Mouse (Mus musculus): ENCODE data around the gene D10Wsu102e. TPM values are rescaled to one million over a fixed set of nuclear protein-coding genes. Genes with fewer than 3 reads are reported as not detected.
A peak's percentile ranks its signal among the peaks of the same experiment; 100 is the strongest.

D10Wsu102e gene
- polyA plus RNA-seq, 1 experiment from 2014 or later, result 0.97 TPM

DNA sequence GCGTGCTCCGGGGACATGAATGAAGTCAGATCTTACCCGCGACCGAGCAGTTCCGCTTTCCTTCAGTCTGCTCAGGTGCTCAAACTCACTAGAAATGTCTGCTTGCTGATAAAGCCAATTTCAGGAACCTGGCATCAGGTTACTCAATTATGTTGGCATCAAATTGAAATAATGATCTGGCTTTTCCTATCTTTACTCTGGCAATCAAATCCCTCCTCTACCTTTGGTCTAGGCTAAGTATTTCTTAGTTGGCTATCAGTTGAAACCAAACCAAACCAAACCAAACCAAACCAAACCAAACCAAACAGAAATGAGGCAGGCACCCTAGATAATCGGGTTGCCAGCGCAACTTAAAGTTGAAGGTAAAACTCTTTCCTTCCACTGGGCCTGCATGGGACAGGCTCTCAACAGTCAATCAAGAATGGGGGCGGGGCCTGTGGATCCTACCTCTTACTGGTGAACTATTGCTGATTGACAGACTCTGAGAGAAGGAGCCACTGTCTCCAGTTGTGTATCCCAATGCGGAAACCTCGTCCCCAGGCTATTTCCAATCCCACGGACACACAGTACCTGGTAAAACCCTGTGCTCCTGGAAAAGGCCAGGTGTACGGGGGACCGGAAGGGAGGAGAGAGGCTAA is 33.3 kb upstream of the D10Wsu102e start:
- H3K27ac ChIP-seq (ENCODE audit: low read depth, low read length), result no peak overlapping the region
- no peak overlapping the region for H3K9ac ChIP-seq (ENCODE audit: low read length)
- H3K4me1 ChIP-seq (ENCODE audit: control insufficient read depth, insufficient read depth, low read length), result no peaks in the 10 kb centered on the region
- 93% methylated on average over 14 of the region's 14 CpGs for WGBS
- ATAC-seq (ENCODE audit: insufficient read depth, low FRiP score, low TSS enrichment), result no peak
- no peaks in the 10 kb centered on the region for H3K9me3 ChIP-seq (ENCODE audit: control insufficient read depth, low read length)
- H3K36me3 ChIP-seq (ENCODE audit: control insufficient read depth, insufficient read depth, low read length), result no peaks in the 10 kb centered on the region
- no peak overlapping the region for H3K4me2 ChIP-seq (ENCODE audit: low read depth)
- DNase-seq (ENCODE audit: low spot score), result no peak
- H3K4me3 ChIP-seq (ENCODE audit: low read depth, low read length), result no peak overlapping the region
- no peaks in the 10 kb centered on the region for H3K27me3 ChIP-seq (ENCODE audit: control insufficient read depth, insufficient read depth, low read length)

DNA sequence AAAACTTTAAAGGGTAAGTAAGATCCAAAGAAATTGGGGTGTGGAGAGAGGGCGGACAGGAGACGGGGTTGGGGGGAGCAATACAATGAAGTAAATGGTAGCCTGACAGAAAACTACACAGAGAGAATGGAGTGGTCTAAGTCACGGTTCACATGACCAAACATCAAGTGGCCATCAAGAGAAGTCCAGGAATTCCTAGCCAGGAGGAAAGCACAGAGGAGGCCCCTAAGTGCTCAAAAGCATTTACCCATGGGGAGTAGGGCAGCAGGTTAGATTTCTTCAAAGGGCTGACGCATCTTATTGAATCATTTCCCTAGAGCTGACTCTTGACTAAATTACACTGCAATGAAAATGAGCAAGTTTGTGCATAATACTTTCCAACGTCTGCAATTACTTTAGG is 31.2 kb upstream of the D10Wsu102e start:
- Histone ChIP-seq H3K9ac (ENCODE audit: low read length) (no peak overlapping the region), H3K4me2 (ENCODE audit: low read depth) (no peak overlapping the region), H3K27ac (ENCODE audit: low read depth, low read length) (no peak overlapping the region), H3K27me3 (ENCODE audit: control insufficient read depth, insufficient read depth, low read length) (no peaks in the 10 kb centered on the region), H3K4me1 (ENCODE audit: control insufficient read depth, insufficient read depth, low read length) (no peaks in the 10 kb centered on the region), H3K4me3 (ENCODE audit: low read depth, low read length) (no peak overlapping the region), H3K9me3 (ENCODE audit: control insufficient read depth, low read length) (no peaks in the 10 kb centered on the region), H3K36me3 (ENCODE audit: control insufficient read depth, insufficient read depth, low read length) (no peaks in the 10 kb centered on the region)
- 77% methylated on average over 5 of the region's 5 CpGs for WGBS
- no peak for DNase-seq (ENCODE audit: low spot score)
- ATAC-seq (ENCODE audit: insufficient read depth, low FRiP score, low TSS enrichment), result no peak

- DNase-seq (ENCODE audit: low spot score), result no peak
- Histone ChIP-seq H3K27ac (ENCODE audit: low read depth, low read length) (no peak overlapping the region), H3K4me1 (ENCODE audit: control insufficient read depth, insufficient read depth, low read length) (no peaks in the 10 kb centered on the region), H3K9me3 (ENCODE audit: control insufficient read depth, low read length) (no peaks in the 10 kb centered on the region), H3K9ac (ENCODE audit: low read length) (no peak overlapping the region), H3K27me3 (ENCODE audit: control insufficient read depth, insufficient read depth, low read length) (peaks cover 11% of the 10 kb centered on the region; the same call in 1 of the 2 replicates), H3K4me3 (ENCODE audit: low read depth, low read length) (no peak overlapping the region), H3K36me3 (ENCODE audit: control insufficient read depth, insufficient read depth, low read length) (no peaks in the 10 kb centered on the region), H3K4me2 (ENCODE audit: low read depth) (no peak overlapping the region)
- no peak for ATAC-seq (ENCODE audit: insufficient read depth, low FRiP score, low TSS enrichment)
- 79% methylated on average over 6 of the region's 6 CpGs for WGBS
Observed at GRCm38 (mm10) chr10:83330336-83330735, 29.7 kb upstream of the D10Wsu102e start.

DNA sequence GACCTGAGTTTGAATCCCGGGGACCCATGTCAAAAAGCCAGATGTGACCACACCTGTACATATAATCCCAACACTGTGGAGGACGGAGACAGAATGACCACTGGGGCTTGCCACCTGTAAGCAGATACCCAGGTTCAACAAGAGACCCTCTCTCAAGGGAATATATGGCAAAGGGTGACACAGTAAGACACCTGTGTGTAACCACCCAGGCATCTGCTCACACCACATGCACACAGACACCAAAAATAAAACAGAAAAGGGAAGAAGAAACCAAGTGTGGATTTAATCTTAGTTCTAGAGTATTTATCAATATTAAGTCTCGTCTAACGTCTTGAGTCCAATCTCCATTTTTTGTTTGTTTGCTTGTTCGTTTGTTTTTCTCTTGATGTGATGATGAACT is 28.2 kb upstream of the D10Wsu102e start:
- WGBS, result 92% methylated on average over 5 of the region's 5 CpGs

DNA sequence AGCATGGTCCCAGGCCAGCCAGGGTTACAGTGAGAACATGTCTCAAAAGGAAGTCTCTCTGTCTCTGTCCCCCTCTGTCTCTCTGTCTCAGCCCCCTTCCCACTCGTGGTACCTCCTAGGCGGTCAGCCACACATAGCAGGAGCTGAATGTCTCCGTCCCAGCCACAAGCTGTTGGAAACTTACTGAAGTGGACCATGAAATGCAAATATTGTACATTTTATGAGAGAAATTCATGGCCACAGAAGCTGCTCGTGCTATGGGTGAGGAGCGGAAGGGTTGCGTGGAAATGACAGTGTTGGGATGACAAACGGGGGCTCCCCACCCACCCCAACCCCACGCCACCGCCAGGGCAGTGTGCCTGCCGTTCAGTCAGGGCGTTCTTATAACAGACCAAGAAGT is 27.4 kb upstream of the D10Wsu102e start:
- no peaks in the 10 kb centered on the region for H3K4me1 ChIP-seq (ENCODE audit: control insufficient read depth, insufficient read depth, low read length)
- 87% methylated on average over 11 of the region's 11 CpGs for WGBS
- no peak for ATAC-seq (ENCODE audit: insufficient read depth, low FRiP score, low TSS enrichment)

More for the DNA sequence above, 28.2 kb upstream of the D10Wsu102e start:
- ATAC-seq (ENCODE audit: insufficient read depth, low FRiP score, low TSS enrichment) (no peak), DNase-seq (ENCODE audit: low spot score) (no peak)
- no peak overlapping the region for H3K4me3 ChIP-seq (ENCODE audit: low read depth, low read length)
- no peaks in the 10 kb centered on the region for H3K36me3 ChIP-seq (ENCODE audit: control insufficient read depth, insufficient read depth, low read length)
- no peak overlapping the region for H3K9ac ChIP-seq (ENCODE audit: low read length)
- no peak overlapping the region for H3K27ac ChIP-seq (ENCODE audit: low read depth, low read length)
- H3K9me3 ChIP-seq (ENCODE audit: control insufficient read depth, low read length), result no peaks in the 10 kb centered on the region
- peaks cover 22% of the 10 kb centered on the region for H3K27me3 ChIP-seq (ENCODE audit: control insufficient read depth, insufficient read depth, low read length)
- no peak overlapping the region for H3K4me2 ChIP-seq (ENCODE audit: low read depth)
- H3K4me1 ChIP-seq (ENCODE audit: control insufficient read depth, insufficient read depth, low read length), result no peaks in the 10 kb centered on the region

GRCm38 (mm10) chr10:83336336-83336735 is 23.7 kb upstream of the D10Wsu102e start:
- H3K27ac ChIP-seq (ENCODE audit: low read depth, low read length), result no peak overlapping the region
- peaks cover 30% of the 10 kb centered on the region for H3K27me3 ChIP-seq (ENCODE audit: control insufficient read depth, insufficient read depth, low read length)
- ATAC-seq (ENCODE audit: insufficient read depth, low FRiP score, low TSS enrichment), result no peak
- H3K4me2 ChIP-seq (ENCODE audit: low read depth), result no peak overlapping the region
- DNase-seq (ENCODE audit: low spot score), result no peak
- H3K9ac ChIP-seq (ENCODE audit: low read length), result no peak overlapping the region
- H3K36me3 ChIP-seq (ENCODE audit: control insufficient read depth, insufficient read depth, low read length), result no peaks in the 10 kb centered on the region
- H3K9me3 ChIP-seq (ENCODE audit: control insufficient read depth, low read length), result no peaks in the 10 kb centered on the region
- no peaks in the 10 kb centered on the region for H3K4me1 ChIP-seq (ENCODE audit: control insufficient read depth, insufficient read depth, low read length)
- no peak overlapping the region for H3K4me3 ChIP-seq (ENCODE audit: low read depth, low read length)
- WGBS, result 28% methylated on average over 7 of the region's 7 CpGs

More for the DNA sequence above, 27.4 kb upstream of the D10Wsu102e start:
- no peak for DNase-seq (ENCODE audit: low spot score)
- H3K4me3 ChIP-seq (ENCODE audit: low read depth, low read length), result no peak overlapping the region
- no peak overlapping the region for H3K4me2 ChIP-seq (ENCODE audit: low read depth)
- H3K9me3 ChIP-seq (ENCODE audit: control insufficient read depth, low read length), result no peaks in the 10 kb centered on the region
- H3K27ac ChIP-seq (ENCODE audit: low read depth, low read length), result no peak overlapping the region
- no peak overlapping the region for H3K9ac ChIP-seq (ENCODE audit: low read length)
- peaks cover 30% of the 10 kb centered on the region for H3K27me3 ChIP-seq (ENCODE audit: control insufficient read depth, insufficient read depth, low read length)
- no peaks in the 10 kb centered on the region for H3K36me3 ChIP-seq (ENCODE audit: control insufficient read depth, insufficient read depth, low read length)

DNA sequence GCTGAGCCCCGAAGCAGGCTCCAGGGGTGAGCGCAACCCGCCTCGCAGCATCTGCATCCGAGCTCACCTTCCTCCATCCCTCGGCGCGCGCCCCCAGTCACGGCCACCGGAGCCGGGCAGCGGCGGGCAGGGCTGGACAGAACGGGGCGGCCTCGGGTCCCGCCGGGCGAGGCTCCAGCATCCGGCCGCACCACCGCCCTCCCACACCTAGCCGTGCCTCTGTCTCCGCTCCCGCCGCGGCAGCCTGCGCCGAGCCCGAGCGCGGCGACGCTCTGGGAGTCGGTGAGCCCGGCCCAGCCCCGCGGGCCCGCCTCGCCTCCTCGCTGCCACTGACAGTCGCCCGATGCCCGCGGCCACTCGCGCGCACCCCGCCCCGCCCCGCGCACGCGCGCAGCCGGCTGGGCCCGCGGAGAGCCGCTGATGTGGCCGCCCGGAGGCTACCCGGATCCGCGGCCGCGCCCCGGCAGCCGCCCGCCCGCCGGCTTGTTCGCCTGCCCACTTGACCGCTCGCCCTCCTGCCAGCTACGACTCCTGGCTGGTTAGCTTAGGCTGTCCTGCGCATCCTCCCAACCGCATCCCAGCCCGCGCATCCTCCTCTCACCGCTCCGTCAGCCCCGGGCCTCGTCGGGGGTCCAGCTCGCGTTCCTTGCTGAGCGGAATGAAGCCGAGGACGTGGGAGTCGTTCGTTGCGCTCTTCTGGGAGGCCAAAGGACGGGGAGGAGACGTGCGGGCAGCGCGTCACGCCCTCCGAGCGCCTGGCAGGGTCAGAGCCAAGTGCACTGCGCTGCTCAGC is 22.7 kb upstream of the D10Wsu102e start, which contains the start of gene Slc41a2:
TSS of gene Slc41a2 (minus strand) at position 724 of the 793 bp plus-strand sequence.
- peak within 1 kb of the TSS; percentile 69 for H3K9ac ChIP-seq (ENCODE audit: low read length)
- no peaks in the 10 kb centered on the region for H3K36me3 ChIP-seq (ENCODE audit: control insufficient read depth, insufficient read depth, low read length)
- no peaks in the 10 kb centered on the region for H3K9me3 ChIP-seq (ENCODE audit: control insufficient read depth, low read length)
- H3K4me3 ChIP-seq (ENCODE audit: low read depth, low read length), result peak within 1 kb of the TSS; percentile 55
- WGBS, result 1% methylated on average over 65 of the region's 102 CpGs
- H3K27ac ChIP-seq (ENCODE audit: low read depth, low read length), result no peak within 1 kb of the TSS
- DNase-seq (ENCODE audit: low spot score), result peak; percentile 74
- H3K27me3 ChIP-seq (ENCODE audit: control insufficient read depth, insufficient read depth, low read length), result peaks cover 30% of the 10 kb centered on the region
- H3K4me2 ChIP-seq (ENCODE audit: low read depth), result peak within 1 kb of the TSS; percentile 77
- ATAC-seq (ENCODE audit: insufficient read depth, low FRiP score, low TSS enrichment), result peak; percentile 85
- H3K4me1 ChIP-seq (ENCODE audit: control insufficient read depth, insufficient read depth, low read length), result no peaks in the 10 kb centered on the region

GRCm38 (mm10) chr10:83337971-83338598 is 21.9 kb upstream of the D10Wsu102e start:
- peaks cover 30% of the 10 kb centered on the region for H3K27me3 ChIP-seq (ENCODE audit: control insufficient read depth, insufficient read depth, low read length)
- no peaks in the 10 kb centered on the region for H3K4me1 ChIP-seq (ENCODE audit: control insufficient read depth, insufficient read depth, low read length)
- no peaks in the 10 kb centered on the region for H3K36me3 ChIP-seq (ENCODE audit: control insufficient read depth, insufficient read depth, low read length)
- no peak; the same call in 1 of the 2 replicates for ATAC-seq (ENCODE audit: insufficient read depth, low FRiP score, low TSS enrichment)
- H3K4me2 ChIP-seq (ENCODE audit: low read depth), result peak overlapping the region; percentile 77
- no peaks in the 10 kb centered on the region for H3K9me3 ChIP-seq (ENCODE audit: control insufficient read depth, low read length)
- H3K27ac ChIP-seq (ENCODE audit: low read depth, low read length), result no peak overlapping the region
- 46% methylated on average over 8 of the region's 9 CpGs for WGBS
- no peak overlapping the region for H3K9ac ChIP-seq (ENCODE audit: low read length)
- no peak for DNase-seq (ENCODE audit: low spot score)
- peak overlapping the region; percentile 55 for H3K4me3 ChIP-seq (ENCODE audit: low read depth, low read length)
